Mouse (Mus musculus) heart, postnatal 0 days (tissue): Measurements from ENCODE around the gene Zfp639.

ENCODE experiments used
- CTCF ChIP-seq: IDR thresholded peaks from 2 replicates; pipeline ENCODE4 v1.5.1; 2016; ENCODE audit warnings: antibody characterized with exemption, control low read depth, low read depth
- EP300 ChIP-seq: IDR thresholded peaks from 2 replicates; pipeline ENCODE4 v1.6.1; 2016; ENCODE audit warnings: antibody characterized with exemption, low read depth

GRCm38 (mm10) chr3:32530041-32530440 is 20.0 kb downstream of the Zfp639 start:
- TF ChIP-seq CTCF: no peak
- TF ChIP-seq EP300: no peak
